Mouse (Mus musculus): ENCODE results near the gene Pbx1.

Gene Pbx1

DNA sequence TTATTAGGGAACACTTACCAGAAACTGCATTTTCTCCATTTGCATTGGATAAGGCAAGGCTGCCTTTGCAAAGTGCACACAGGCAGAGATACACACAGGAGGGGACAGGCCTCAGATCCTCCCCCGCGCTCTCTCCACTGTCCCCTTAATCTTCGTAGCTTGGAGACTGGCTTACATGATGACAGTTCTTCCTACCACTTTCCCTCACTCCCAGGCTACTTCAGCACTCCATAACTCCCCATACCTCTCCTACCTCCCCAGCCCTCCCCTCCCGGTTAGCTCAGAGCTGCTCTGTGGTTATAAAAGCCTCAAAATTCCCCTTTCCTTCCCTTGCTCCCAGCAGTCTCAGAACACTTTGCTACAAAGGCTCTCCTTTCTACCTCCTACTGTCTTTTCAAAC lies 106.3 kb downstream of the Pbx1 start:
- in situ Hi-C loops (cut with MboI; ENCODE audit: low pct_unique_long_range_greater_than_20kb in 1 of 2, low sequenced_read_pairs in 2 of 2, unreplicated experiment in 1 of 2) = no loop called here

GRCm38 (mm10) chr1:168324306-168325085 lies 107.6 kb downstream of the Pbx1 start:
- in situ Hi-C loops (cut with MboI; ENCODE audit: low pct_unique_long_range_greater_than_20kb in 1 of 2, low sequenced_read_pairs in 2 of 2, unreplicated experiment in 1 of 2) = no loop called here

GRCm38 (mm10) chr1:168323436-168324108 lies 108.5 kb downstream of the Pbx1 start:
- in situ Hi-C loops (cut with MboI; ENCODE audit: low pct_unique_long_range_greater_than_20kb in 1 of 2, low sequenced_read_pairs in 2 of 2, unreplicated experiment in 1 of 2) = no loop called here

GRCm38 (mm10) chr1:168322892-168323291 lies 109.2 kb downstream of the Pbx1 start:
- in situ Hi-C loops (cut with MboI; ENCODE audit: low pct_unique_long_range_greater_than_20kb in 1 of 2, low sequenced_read_pairs in 2 of 2, unreplicated experiment in 1 of 2) = no loop called here

- in situ Hi-C loops (cut with MboI; ENCODE audit: low pct_unique_long_range_greater_than_20kb in 1 of 2, low sequenced_read_pairs in 2 of 2, unreplicated experiment in 1 of 2) = no loop called here
Measured at GRCm38 (mm10) chr1:168319695-168320094, 112.4 kb downstream of the Pbx1 start.

DNA sequence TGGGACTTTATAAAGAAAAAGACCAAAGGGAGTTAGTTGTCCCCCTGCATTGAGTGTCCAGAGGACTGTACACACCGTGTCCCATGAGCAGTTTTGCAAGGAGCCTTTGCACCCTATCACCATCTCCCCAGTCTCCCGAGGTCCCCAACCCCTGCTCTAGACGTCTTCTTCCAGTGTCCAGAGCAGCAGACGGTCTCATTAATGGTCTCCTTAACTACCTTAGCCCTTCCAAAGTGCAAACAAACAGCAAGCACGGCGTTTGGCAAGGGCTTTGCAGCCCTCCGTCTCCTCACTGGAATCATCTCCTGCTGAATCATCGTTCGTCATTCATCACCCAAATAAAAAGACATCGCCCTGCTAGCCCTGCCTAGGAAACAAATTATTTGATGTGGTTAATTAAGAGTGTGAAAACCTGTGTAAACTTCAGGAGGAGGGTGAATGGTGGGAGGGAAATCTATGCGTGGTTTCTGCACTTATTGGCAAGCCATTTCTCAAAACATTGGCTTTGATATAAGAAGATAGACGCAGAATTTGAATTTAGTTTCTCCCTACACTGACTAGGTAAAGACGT lies 113.1 kb downstream of the Pbx1 start:
- in situ Hi-C loops (cut with MboI; ENCODE audit: low pct_unique_long_range_greater_than_20kb in 1 of 2, low sequenced_read_pairs in 2 of 2, unreplicated experiment in 1 of 2) = no loop called here

- in situ Hi-C loops (cut with MboI; ENCODE audit: low pct_unique_long_range_greater_than_20kb in 1 of 2, low sequenced_read_pairs in 2 of 2, unreplicated experiment in 1 of 2) = no loop called here
Measured at GRCm38 (mm10) chr1:168313772-168314171, 118.3 kb downstream of the Pbx1 start.

DNA sequence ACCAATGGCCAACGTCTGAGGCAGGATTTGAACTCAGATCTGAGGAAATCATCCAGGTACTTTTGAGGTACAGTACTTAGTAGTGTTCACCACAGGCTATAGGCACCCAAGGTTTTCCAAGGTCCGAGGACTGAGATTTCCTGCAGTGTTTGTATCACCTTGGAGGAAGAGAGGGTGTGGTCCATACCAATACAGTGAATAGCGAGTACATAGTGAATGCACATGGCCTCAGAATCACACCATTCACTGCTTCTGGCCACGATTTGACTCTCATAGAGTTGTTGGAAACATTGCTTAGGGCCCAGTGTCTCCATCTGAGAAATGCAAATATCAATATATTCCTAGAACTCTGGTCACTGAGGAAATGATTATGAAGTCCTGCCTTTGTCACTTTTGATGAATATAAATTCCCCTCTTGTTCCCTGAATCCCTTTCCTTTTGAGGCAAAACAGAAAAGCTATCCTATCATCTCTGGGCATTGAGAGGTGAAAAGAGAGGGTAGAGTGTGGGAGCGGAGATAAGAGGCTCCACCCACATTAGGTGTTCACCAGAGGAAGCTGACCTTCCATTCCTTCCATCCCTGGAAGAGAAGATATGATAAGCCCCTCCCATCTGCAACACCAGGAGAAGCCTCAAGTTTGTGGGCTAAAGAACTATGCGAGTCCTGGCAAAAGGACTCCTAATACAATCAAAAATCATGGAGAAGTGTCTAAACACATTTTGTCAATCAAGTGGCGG lies 119.2 kb downstream of the Pbx1 start:
- in situ Hi-C loops (cut with MboI; ENCODE audit: low pct_unique_long_range_greater_than_20kb in 1 of 2, low sequenced_read_pairs in 2 of 2, unreplicated experiment in 1 of 2) = no loop called here

DNA sequence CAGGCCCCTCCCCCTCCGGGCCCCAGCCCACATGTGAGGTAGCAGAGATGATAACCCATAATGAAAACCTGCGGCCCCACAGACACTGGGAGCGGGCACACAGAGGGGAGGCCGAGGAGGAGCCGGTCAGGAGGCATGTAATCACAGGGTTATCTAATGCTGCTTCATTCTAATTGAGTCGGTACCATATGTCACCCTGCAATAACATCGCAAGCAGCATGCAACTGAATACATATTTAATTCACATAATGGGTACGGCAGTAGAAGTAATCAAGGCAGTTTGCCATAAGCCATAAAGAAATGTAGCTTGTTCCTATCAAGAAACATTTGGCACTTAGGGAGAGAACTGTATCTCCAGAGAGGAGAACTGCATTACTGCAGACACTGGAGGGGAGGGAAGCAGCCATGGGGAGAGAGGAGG lies 123.0 kb downstream of the Pbx1 start:
- in situ Hi-C loops (cut with MboI; ENCODE audit: low pct_unique_long_range_greater_than_20kb in 1 of 2, low sequenced_read_pairs in 2 of 2, unreplicated experiment in 1 of 2) = no loop called here

DNA sequence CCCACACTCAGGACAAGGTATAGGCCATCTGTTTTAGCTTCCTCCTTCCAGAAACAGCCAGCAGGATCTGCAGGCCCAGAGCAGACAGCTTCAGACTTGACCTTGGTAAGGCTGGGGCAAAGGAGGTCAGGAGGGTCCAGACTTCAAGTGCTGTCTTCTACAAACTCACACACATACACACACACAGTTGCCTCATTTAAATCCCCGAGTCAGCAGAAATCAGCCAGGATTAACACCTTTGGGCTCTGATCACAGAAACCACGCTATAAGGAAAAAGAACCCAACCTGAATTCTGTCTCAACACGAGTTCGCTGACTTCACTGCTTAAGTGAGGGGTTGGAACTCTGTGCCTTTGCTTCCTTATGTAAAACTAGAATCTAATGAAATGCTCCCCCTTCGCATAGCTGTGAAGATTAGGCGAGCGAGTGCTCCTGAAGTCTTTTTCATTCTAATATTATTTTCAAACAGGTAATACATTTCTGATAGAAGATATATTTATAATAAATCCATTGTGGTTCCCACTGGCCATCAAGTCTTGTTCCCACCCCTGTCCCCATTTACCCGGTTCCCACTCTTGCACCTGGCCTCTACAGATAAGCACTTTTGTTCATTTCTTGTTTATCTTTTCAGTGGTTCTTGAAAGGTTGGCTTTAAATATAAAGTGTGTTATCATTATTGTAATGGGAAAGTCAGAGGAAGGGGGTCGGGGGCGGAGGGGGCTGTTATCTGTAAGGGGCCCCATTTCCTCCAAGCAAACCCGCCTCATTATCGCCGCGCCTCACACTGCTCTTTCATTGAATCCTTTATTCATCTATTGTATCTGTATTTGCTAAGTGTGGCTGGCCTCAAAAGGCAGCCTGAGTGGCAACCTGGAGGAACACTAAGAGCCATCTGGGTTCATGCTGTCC lies 124.5 kb downstream of the Pbx1 start:
- in situ Hi-C loops (cut with MboI; ENCODE audit: low pct_unique_long_range_greater_than_20kb in 1 of 2, low sequenced_read_pairs in 2 of 2, unreplicated experiment in 1 of 2) = no loop called here

- in situ Hi-C loops (cut with MboI; ENCODE audit: low pct_unique_long_range_greater_than_20kb in 1 of 2, low sequenced_read_pairs in 2 of 2, unreplicated experiment in 1 of 2) = no loop called here
Measured at GRCm38 (mm10) chr1:168300505-168300904, 131.6 kb downstream of the Pbx1 start.

DNA sequence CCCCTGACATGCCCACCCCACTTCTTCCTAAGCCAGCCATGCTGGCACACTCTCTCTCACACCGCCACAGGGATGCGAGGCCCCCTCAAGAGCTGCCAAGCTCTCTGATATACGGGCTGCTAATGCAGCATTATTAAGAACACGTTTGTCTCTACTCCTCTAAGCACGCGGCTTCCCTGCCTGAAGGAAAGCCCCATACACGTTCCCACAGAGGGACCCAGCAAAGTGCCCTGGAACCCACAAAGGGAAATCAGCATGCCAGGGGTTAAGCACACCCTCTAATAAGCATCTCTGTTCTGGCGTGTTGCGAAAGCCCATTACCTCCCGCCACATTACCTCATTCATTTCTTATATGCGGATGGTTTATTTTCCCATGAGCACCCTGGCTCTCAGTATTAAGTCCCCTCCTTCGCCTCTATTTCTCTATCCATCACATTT lies 132.1 kb downstream of the Pbx1 start:
- in situ Hi-C loops (cut with MboI; ENCODE audit: low pct_unique_long_range_greater_than_20kb in 1 of 2, low sequenced_read_pairs in 2 of 2, unreplicated experiment in 1 of 2) = no loop called here

DNA sequence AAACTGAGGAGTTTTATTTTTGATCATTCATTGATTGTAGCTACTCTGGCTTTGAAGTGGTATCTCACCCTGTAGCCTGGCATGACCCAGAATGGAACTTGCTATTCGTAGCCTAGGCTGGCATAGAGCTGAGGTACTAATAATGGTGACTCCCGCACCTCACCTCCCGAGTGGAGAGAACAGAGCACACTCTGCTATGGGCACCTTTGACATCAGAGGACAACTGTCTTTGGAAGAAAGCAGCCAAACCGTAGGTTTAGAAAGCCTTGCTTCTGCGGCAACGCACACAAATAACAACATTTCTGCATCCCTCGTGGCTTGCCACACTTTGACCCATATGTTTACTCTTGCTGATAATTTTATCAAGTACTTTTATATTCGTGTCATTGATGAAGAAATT lies 132.9 kb downstream of the Pbx1 start:
- in situ Hi-C loops (cut with MboI; ENCODE audit: low pct_unique_long_range_greater_than_20kb in 1 of 2, low sequenced_read_pairs in 2 of 2, unreplicated experiment in 1 of 2) = no loop called here

- in situ Hi-C loops (cut with MboI; ENCODE audit: low pct_unique_long_range_greater_than_20kb in 1 of 2, low sequenced_read_pairs in 2 of 2, unreplicated experiment in 1 of 2) = no loop called here
Measured at GRCm38 (mm10) chr1:168296290-168296689, 135.8 kb downstream of the Pbx1 start.

GRCm38 (mm10) chr1:168295782-168296181 lies 136.3 kb downstream of the Pbx1 start:
- in situ Hi-C loops (cut with MboI; ENCODE audit: low pct_unique_long_range_greater_than_20kb in 1 of 2, low sequenced_read_pairs in 2 of 2, unreplicated experiment in 1 of 2) = no loop called here

- in situ Hi-C loops (cut with MboI; ENCODE audit: low pct_unique_long_range_greater_than_20kb in 1 of 2, low sequenced_read_pairs in 2 of 2, unreplicated experiment in 1 of 2) = no loop called here
Measured at GRCm38 (mm10) chr1:168293673-168294072, 138.4 kb downstream of the Pbx1 start.

- in situ Hi-C loops (cut with MboI; ENCODE audit: low pct_unique_long_range_greater_than_20kb in 1 of 2, low sequenced_read_pairs in 2 of 2, unreplicated experiment in 1 of 2) = no loop called here
Measured at GRCm38 (mm10) chr1:168292106-168292505, 140.0 kb downstream of the Pbx1 start.

- in situ Hi-C loops (cut with MboI; ENCODE audit: low pct_unique_long_range_greater_than_20kb in 1 of 2, low sequenced_read_pairs in 2 of 2, unreplicated experiment in 1 of 2) = no loop called here
Measured at GRCm38 (mm10) chr1:168291643-168292040, 140.4 kb downstream of the Pbx1 start.
